Mouse (Mus musculus): ENCODE data around the gene Pigl.

The Pigl gene

GRCm38 (mm10) chr11:62522283-62522682 is 64.0 kb downstream of the Pigl start:
- no peak for DNase-seq

- DNase-seq, result no peak
Observed at GRCm38 (mm10) chr11:62537089-62537488, 78.8 kb downstream of the Pigl start.

- DNase-seq, result no peak
Observed at GRCm38 (mm10) chr11:62537590-62537989, 79.3 kb downstream of the Pigl start.

- DNase-seq, result peak; percentile 59 to 80
Observed at GRCm38 (mm10) chr11:62538321-62539088, 80.2 kb downstream of the Pigl start.

- DNase-seq, result peak; percentile 78 to 86
Observed at GRCm38 (mm10) chr11:62539089-62539890, 81.0 kb downstream of the Pigl start, which contains the start of gene Cenpv. TSS of gene Cenpv (minus strand) at chr11:62539261.

GRCm38 (mm10) chr11:62540167-62540566 is 81.9 kb downstream of the Pigl start:
- no peak for DNase-seq

- no peak for DNase-seq
Observed at GRCm38 (mm10) chr11:62540969-62541368, 82.7 kb downstream of the Pigl start.

GRCm38 (mm10) chr11:62541581-62541980 is 83.3 kb downstream of the Pigl start:
- no peak for DNase-seq

- DNase-seq, result no peak
Observed at GRCm38 (mm10) chr11:62543991-62544390, 85.7 kb downstream of the Pigl start.

GRCm38 (mm10) chr11:62549782-62550181 is 91.5 kb downstream of the Pigl start:
- peak; percentile 83 to 89 for DNase-seq

GRCm38 (mm10) chr11:62550227-62550685 is 92.0 kb downstream of the Pigl start:
- DNase-seq, result peak; percentile 65 to 78

GRCm38 (mm10) chr11:62550727-62551225 is 92.5 kb downstream of the Pigl start, which contains the start of gene Ubb:
TSS of gene Ubb (plus strand) at chr11:62551171.
- peak; percentile 100 for DNase-seq

GRCm38 (mm10) chr11:62551226-62552119 is 93.2 kb downstream of the Pigl start:
- peak; percentile 95 to 96 for DNase-seq

- DNase-seq, result no peak
Observed at GRCm38 (mm10) chr11:62553186-62553585, 94.9 kb downstream of the Pigl start.

- DNase-seq, result no peak
Observed at GRCm38 (mm10) chr11:62553633-62554032, 95.4 kb downstream of the Pigl start.

- DNase-seq, result no peak
Observed at GRCm38 (mm10) chr11:62554163-62554855, 96.0 kb downstream of the Pigl start.

GRCm38 (mm10) chr11:62554934-62555517 is 96.8 kb downstream of the Pigl start:
- no peak for DNase-seq

GRCm38 (mm10) chr11:62555896-62556412 is 97.7 kb downstream of the Pigl start:
- no peak for DNase-seq

GRCm38 (mm10) chr11:62557205-62557604 is 98.9 kb downstream of the Pigl start:
- peak; percentile 42 to 76 for DNase-seq

GRCm38 (mm10) chr11:62558152-62558551 is 99.9 kb downstream of the Pigl start:
- DNase-seq, result no peak
